Mouse (Mus musculus) monocyte, adult 2 months (primary cell): ENCODE data around the gene Pms2.
A peak's percentile ranks its signal among the peaks of the same experiment; 100 is the strongest.

Source experiments
- DNase-seq, 2 experiments: peaks; one replicate each; pipeline ENCODE4 v3.0.0; 2022; ENCODE audit warnings: low spot score in 2 of 2, low read depth in 1 of 2

The Pms2 gene

DNA sequence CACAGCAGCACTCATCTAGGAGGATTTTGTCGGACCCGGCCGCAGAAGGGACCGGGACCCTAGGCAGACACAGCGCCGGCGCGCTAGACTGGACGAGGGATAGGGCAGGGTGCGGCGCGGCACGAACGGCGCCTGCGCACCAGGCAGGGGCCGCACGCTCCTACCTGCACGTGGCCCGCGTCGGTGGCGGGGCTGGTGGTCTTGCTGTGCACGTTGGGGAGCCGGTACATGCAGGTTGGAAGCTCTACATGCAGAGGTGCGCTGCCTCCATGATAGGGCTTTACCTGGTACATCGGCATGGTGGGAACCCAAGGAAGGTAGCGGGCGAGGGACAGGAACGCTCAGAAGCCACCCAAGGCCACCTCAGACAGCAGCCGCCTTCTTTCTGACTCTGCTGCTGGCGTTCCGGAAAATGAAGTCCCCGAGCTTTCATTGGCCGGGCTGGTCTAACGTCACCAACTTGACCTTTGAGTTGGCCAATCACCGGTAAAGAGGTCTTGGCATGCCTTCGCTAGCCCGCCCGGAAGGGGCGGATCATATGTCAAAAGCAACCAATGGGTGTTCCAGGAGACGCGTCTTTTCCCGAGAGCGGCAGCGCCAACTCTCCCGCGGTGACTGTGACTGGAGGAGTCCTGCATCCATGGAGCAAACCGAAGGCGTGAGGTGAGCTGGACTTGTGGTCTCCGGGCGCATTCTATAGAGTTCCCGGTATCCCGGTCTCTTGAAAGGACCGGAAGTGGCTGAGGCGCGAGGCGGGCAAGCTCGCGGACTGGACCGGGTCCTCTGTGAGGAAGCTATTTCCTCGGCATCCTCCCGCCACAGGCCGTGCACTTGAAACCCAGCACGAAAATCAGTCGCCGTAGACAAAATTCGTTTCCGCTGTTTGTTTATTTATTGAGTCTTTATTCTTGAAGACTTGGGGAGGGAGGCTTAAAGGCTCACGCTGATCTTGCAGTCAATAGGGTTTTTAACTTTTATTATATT is at the start of gene Pms2, which contains the start of gene Aimp2:
TSS of gene Pms2 (plus strand) at position 548 of the 984 bp plus-strand sequence.
TSS of gene Aimp2 (minus strand) at position 431 of the 984 bp plus-strand sequence.
- DNase-seq: peak; percentile 87 to 90

DNA sequence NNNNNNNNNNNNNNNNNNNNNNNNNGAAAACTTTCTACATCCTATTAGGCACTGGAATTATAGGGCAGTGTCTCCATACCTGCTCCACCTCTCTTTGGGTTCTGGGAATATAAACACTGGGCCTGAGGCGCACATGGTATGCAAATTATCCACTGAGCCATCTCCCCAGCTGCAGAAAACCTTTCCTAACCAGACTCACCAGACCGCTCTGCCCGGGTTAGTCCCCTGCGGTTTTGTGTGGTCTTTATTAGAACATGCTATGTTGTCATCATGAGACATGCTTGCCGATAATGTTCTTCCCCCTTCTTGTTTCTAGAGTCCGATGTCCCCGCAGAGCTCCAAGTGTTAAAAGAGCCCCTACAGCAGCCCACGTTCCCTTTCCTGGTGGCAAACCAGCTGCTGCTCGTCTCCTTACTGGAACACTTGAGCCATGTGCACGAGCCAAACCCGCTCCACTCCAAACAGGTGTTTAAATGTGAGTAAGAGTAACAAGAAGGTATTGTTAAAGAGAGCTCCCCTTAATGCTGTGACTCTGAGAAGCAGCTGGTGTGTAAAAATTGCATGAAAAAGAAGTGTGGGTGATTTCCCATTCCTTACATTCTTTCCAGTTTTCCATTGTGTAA is 38.1 kb upstream of the Pms2 start:
- no peak for DNase-seq

DNA sequence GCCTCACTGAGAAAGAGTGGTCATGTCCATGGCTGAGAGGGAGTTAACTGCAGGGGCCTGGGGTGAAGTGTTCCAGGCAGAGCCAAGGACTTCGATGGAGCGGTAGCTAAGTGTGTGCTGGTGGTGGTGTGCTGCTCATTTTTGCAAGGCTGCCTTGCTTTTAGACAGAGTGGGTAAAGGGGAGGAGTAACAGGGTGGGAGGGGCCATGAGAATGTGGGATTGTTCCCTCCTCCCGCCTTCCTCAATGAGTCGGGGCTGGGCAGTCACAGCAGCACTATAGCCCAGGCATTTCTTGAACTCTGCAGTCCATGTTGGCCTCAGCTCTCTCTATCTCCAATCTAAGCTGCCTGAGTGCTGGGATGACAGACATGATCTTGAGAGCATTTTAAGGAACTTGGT is 35.2 kb upstream of the Pms2 start:
- DNase-seq: no peak

DNA sequence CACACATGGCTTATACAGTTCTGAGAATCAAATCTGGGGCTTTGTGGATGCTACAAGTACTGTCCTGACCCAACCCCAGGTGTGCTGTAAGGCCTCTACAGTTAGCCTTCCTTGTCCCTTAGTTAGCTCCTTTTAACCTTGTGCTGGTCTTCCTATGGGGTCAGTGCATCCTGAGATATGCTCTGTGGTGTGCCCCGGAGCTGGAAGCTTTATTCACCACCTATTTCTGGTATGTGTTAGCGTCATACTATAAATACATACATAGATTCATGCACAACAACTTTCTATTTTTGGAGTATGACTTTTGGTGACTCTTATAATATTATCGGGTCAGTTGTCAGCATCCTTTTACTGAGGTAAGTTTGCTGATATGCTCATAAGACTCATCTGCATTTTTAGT is 24.5 kb upstream of the Pms2 start:
- no peak for DNase-seq

DNA sequence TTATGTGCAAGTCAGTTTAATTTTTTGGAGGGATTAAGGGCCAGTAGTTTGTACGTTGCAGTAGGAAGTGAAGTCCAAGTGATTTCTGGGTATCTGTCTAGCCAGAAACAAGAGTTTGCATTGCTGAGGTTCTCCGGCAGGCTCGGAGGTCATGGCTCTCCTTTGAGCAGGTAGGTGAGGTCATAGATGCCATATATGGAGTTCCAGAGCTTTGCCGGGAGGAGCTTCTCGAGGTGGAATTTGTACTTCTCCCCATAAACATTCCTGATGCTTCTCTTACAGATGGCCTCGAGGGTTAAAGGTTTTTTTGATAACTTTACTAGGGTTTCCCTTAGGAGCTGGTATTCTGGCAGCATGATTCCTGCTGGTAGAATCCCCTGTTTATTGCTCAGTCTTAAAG is 19.0 kb upstream of the Pms2 start:
- no peak for DNase-seq

DNA sequence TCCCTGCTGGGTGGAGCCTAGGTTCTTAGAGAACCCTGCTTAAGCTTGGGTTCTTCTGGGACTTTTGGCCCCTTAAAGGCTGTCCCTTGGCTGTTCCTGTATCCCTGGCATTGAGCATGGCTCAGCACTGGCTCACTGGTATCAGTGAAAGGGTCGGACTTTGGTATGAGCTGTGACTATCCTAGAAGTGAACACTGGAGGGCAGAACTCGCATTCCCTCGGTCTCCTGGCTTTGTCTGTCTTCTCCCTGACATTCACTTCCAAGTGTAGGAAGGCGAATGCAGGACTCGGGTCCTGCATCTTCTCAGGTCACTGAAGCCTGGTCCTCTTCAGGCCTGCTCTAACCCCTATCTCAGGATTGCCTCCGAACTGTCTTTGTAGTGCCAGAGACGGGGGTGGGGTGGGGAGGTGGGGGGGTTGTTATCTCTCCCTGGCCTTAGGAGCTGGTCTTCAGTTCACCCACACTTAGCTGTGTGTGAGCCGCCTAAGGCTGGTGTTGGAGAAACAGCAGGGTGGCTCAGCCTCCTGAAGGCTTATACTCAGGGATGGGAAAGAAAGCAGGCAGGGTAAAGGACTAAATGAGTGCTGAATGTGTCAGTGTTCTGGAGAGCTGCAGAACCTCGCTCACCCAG is 17.4 kb upstream of the Pms2 start:
- DNase-seq: no peak

DNA sequence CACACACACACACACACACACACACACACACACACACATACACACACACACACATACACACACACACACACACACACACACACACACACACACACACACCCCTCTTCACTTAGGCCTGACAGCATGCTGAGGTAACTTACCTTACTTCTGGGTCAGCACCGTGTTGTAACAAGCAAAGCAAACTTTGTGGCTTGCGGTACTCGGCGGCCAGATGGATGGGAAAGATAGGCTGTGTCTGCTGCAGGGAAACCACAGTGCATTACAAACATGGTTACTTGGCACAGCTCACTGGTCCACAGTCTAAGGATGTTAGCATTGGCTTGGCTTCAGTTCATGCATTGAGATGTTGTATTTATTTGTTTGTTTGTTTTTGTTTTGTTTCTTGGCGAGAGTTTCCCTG is 16.4 kb upstream of the Pms2 start:
- no peak for DNase-seq

DNA sequence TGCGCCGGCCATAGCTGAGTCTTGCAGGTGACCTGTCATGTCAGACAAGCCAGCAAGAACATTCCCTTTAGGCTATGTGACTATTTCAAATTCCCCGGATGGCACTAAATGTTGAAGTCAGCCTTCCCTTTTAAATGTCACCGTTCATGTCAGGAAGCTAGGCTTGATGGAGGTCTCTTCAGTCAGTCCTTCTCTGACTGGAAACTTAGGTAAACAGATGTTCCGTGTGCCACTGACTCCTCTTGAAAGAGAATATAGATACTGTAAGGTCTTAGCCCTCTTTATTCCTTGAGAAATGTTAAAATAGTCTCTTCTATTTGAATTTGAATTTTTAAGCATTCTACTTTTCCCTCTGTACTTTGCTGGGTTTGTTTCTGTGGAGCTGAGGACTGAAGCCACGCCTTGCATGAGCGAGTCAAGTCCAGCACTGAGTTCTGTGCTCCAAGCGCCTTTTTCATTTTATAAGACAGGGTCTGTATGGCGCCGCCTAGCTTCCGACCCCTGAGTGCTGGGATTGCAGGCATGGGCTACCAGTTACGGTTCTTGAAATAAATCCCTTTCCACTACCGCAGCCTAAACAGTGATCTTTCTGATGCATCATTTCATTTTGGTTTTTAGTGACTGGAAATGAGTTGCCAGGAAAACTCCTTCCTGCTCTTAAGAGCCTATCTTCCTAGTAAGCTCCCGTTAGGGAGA is 12.0 kb upstream of the Pms2 start, which contains the start of gene Ankrd61:
TSS of gene Ankrd61 (minus strand) at position 51 of the 696 bp plus-strand sequence.
- DNase-seq: no peak

DNA sequence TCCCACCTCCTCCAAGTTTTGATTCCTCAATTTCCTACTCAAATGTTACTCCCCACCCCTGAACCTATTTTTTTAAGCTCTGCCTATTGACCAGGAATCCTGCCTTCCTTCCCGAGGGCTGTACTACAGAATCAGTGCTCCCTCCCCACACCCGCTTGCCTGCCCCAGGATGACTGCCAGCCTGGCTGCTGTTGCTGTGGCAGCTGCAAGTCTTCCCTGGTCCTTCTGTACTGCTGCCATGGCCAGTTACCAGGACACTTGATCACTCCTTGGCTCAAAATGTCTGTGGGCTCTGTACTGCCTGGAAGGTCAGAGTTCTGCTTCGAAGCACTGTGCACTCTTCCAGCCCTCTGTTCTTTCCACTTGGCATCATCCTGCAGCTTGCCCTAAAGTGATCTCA is 7.7 kb upstream of the Pms2 start:
- DNase-seq: no peak

DNA sequence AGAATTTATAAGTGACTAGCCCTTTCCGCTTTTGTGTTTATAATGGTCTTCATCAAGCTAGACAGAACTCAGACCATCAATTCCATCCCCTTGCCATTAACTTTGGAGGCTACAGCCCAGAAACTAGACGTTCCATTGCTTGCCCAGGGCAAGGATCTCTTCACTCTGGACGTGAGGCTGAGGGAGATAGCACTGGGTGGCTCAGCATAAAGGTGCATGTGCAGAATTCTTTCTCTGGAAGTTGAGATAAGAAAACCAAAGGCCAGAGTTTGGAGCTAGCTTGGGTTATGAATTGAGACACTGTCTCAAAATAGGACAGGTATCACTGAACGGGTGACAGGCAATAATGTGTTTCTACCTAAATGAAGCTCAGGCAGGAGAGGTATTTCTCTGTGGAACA is 6.0 kb upstream of the Pms2 start:
- DNase-seq: no peak

DNA sequence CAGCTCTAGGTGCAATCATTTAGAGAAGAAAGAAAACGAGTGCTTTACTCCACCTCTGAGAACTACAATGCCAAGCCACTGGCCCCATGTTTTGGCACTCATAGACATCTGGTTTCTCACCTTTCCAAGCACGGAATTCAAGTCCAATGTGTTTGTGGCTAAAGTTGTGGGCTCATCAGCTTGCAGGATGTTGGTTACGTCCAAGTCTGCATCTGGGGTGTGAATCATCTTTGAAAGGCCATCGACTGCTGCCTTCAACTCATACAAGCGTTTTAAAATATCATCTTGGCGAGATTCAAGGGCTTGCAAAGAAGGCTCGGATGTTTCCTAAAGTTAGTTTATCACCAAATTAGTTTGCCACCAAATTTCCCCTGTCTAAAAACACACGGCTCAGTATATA is 3.3 kb upstream of the Pms2 start:
- no peak for DNase-seq

DNA sequence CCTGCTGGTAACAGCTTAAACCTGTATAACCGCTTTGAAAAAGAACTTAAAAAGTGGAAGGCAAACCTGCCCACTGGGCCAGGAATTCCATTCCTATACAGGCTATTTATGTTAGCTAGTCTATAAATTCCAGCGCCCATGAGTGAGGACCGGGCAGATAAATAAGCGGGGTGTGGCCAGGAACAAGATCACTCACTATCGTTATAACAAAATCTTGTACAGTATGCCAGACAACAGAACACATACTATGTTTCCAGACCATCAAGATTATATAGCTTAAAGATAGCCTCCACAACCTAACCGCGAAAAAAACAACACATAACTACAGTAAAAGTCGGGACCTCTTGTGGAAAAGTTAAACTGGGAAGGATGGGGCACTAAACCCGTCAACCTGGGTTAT is 838 bp upstream of the Pms2 start:
- no peak for DNase-seq

DNA sequence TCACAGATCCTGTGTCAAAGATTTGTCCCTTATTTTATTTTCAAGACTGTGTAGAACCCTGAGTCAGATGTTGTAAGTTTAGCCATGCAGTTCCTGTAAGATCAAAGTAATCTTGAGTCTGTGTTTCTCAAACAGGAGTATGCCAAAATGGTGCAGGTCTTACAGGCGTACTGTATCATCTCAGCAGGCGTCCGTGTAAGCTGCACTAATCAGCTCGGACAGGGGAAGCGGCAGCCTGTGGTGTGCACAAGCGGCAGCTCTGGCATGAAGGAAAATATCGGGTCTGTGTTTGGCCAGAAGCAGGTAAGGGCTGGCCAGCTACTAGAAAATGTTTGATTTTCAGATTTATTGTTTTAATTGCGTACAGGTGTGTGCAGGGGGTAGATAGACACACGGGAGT is 6.5 kb downstream of the Pms2 start:
- DNase-seq: no peak

DNA sequence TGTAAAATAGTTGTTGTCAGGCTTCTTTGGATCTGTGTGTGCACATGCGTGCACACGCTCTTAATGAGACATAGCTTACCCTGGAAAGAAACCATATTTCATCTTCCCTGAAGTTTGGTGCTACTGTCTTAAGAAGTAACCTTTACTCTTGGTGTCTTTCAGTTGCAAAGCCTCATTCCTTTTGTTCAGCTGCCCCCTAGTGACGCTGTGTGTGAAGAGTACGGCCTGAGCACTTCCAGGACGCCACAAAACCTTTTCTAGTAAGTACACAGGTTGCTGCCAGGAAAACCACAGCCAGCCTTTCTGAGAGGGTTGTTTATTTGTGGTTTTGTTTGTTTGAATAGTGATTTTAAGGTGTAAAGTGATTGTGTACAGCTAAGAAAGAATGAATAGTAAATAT is 7.7 kb downstream of the Pms2 start:
- no peak for DNase-seq

DNA sequence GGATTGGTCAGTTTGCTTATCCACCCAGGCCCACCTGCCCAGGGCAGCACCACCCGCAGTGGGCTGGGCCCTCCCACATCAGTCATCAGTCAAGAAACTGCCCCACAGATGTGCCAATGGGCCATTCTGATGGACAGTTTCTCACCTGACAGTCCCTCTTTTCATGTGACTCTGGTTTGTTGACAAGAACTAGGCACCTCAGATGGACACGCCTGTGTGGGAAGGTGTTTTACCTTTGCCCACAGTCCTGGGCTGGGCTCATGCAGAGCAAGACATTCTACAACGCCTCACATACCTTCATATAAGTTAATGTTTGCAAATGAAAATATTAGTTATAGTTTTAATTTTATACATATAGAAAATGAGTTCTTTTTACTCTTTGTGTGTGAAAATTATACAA is 8.4 kb downstream of the Pms2 start:
- DNase-seq: no peak

DNA sequence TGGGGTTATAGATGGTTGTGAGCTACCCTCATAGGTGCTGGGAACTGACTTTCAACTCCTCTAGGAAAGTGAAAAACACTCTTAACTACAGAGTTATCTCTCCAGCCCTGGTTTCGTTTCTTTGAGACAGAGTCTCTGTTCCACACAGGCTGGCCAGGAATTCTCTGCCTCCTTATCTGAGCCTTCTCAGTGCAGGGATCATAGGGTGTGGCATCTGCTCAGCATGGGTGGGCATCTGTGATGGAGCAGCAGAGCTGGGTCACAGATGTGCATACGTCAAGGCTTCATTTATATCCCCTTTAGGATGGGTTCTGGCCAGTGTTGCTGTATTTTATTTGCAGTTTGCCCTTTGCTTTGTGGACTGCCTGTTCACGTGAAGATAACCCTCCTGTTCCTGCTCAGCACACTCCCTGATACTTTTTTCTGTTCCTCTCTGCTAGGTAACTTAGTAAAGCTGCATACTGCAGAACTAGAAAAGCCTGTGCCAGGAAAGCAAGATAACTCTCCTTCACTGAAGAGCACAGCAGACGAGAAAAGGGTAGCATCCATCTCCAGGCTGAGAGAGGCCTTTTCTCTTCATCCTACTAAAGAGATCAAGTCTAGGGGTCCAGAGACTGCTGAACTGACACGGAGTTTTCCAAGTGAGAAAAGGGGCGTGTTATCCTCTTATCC is 15.2 kb downstream of the Pms2 start:
- DNase-seq: no peak

DNA sequence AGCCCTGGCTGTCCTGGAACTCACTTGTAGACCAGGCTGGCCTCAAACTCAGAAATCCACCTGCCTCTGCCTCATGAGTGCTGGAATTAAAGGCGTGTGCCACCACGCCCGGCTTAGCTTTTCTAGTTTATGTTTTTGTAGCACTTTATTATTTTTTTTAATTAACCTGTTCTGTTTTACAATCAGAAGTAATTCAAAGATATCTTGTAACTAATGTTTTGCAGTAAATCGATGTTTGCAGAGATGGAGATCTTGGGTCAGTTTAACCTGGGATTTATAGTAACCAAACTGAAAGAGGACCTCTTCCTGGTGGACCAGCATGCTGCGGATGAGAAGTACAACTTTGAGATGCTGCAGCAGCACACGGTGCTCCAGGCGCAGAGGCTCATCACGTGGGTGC is 18.1 kb downstream of the Pms2 start, which contains the start of gene Gm42421:
TSS of gene Gm42421 (plus strand) at position 301 of the 400 bp plus-strand sequence.
- no peak for DNase-seq

DNA sequence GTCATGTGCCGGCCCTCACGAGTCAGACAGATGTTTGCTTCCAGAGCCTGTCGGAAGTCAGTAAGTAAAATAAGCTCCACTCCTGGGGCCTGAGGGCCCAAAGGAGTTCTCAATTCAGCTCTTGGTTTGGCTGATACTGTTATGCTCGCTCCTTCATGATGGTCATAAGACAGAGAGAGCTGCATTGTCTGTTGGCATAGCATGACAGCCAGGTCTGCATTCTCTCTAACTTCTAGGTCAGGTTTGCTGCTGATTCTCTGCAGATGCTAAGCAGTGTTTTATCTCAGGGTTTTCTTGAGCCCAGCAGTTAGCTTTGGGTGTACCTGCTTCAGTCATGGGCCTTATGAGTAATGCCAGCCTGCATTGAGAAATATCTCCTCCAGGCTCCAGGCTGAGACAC is 19.5 kb downstream of the Pms2 start:
- DNase-seq: no peak

DNA sequence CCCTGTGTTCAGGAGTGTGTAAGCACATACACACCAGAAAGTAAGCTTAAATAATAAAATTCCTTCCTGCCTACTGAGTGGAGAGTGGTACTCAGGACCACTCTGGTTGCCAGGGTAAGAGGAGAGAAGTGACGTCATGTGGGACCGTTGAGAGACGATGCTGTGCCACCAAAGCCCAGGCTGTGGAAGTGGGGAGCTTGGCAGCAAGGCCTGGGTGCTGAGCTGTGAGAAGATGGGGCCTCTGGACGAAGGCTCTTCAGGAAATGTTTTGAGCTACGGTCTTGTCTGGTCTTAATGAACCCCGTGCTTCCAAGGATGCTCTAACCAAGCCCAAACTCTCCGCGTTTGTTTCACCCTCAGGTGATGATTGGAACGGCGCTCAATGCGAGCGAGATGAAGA is 20.9 kb downstream of the Pms2 start:
- DNase-seq: no peak

DNA sequence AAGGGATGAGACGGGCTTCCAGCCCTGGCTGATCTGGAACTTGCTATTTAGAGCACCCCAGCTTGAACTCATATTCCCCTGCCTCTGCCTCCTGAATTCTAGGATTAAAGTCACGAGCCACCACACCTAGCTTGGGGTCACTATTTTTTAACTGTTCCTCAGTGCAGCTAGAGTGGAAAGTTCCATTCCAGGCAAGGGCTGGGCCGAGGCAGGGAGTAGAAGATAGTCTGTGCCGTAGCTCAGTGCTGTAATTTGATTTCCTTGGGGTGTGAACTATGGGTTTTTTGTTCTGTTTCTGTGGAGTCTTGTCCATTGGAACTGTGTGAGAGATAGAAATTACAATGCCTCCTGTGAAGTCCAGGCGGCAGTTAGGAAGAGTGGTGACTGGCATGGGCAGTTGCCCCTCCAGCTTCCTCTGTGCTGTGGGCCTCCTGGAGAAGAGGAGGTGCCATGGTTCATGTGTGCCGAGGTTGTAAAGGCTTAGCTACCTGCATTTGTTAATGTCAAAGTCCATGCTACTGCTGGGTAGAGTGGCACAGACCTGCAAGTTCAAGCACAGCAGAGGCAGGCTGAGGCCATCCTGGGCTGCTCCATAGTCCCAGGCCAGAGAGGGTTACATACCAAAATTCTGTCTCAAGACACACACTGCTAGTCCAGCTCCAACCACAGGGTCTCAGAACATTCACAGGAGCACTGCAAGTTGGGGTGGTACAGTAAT is 22.3 kb downstream of the Pms2 start:
- DNase-seq: no peak
